Mouse (Mus musculus) MEL (cell line): ENCODE measurements at regions not wholly inside any gene's neighbourhood (a gene's known extent, or its start where the extent isn't known, plus 50 kb on each side); places are given as distances from the start of the nearest gene placed in this dataset.

ENCODE experiments used
- CTCF ChIP-seq, 3 experiments: IDR thresholded peaks in 2 of 3; conservative IDR thresholded peaks in 1 of 3; 2 replicates each; pipeline ENCODE4 v1.5.1; 2011 to 2012; ENCODE audit warnings: low read length in 3 of 3, low read depth in 2 of 3, mild to moderate bottlenecking in 2 of 3, improper control_type of control experiment in 1 of 3, inconsistent platforms in 1 of 3, mixed read lengths in 1 of 3, moderate library complexity in 1 of 3; ENCODE audit not compliant: control insufficient read depth in 1 of 3, insufficient read depth in 1 of 3, poor library complexity in 1 of 3, severe bottlenecking in 1 of 3
- E2F4 ChIP-seq: IDR thresholded peaks from 2 replicates; pipeline ENCODE4 v1.6.1; 2011; ENCODE audit warnings: low read depth, low read length, improper control_type of control experiment, borderline replicate concordance
- MAZ ChIP-seq: IDR thresholded peaks from 2 replicates; pipeline ENCODE4 v1.6.1; 2012; ENCODE audit warnings: low read depth, mild to moderate bottlenecking, inconsistent platforms, low read length, improper control_type of control experiment
- POLR2A ChIP-seq, 2 experiments: IDR thresholded peaks; 2 replicates each; pipeline ENCODE4 v1.6.1; 2011 to 2012; ENCODE audit warnings: low read length in 2 of 2, mild to moderate bottlenecking in 2 of 2, control low read depth in 1 of 2, improper control_type of control experiment in 1 of 2, low read depth in 1 of 2, moderate library complexity in 1 of 2; ENCODE audit not compliant: control insufficient read depth in 1 of 2, insufficient read depth in 1 of 2, poor library complexity in 1 of 2
- RAD21 ChIP-seq: IDR thresholded peaks from 2 replicates; pipeline ENCODE4 v1.6.1; 2011; ENCODE audit warnings: mild to moderate bottlenecking, low read depth, low read length, improper control_type of control experiment
- SMC3 ChIP-seq: IDR thresholded peaks from 2 replicates; pipeline ENCODE4 v1.6.1; 2011; ENCODE audit warnings: low read depth, low read length, improper control_type of control experiment
- USF1 ChIP-seq: IDR thresholded peaks from 2 replicates; pipeline ENCODE4 v1.6.1; 2014; ENCODE audit warnings: low read depth, mild to moderate bottlenecking, inconsistent platforms, low read length, improper control_type of control experiment, moderate library complexity

- no peak for TF ChIP-seq CTCF (IDR thresholded peaks at IDR 0.05 in 2 of 3, conservative IDR thresholded peaks at IDR 0.05 in 1 of 3; ENCODE audit: control insufficient read depth in 1 of 3, insufficient read depth in 1 of 3, low read depth in 2 of 3, low read length in 3 of 3, poor library complexity in 1 of 3, severe bottlenecking in 1 of 3)
- TF ChIP-seq USF1, result no peak
- no peak for TF ChIP-seq SMC3
- TF ChIP-seq RAD21, result no peak
- no peak for TF ChIP-seq E2F4
- TF ChIP-seq MAZ, result no peak
- TF ChIP-seq POLR2A (IDR thresholded peaks at IDR 0.05; ENCODE audit: control insufficient read depth in 1 of 2, insufficient read depth in 1 of 2, low read depth in 1 of 2, low read length in 2 of 2, poor library complexity in 1 of 2), result no peak
These were observed 95.2 kb upstream of the Ngf start for GRCm38 (mm10) chr3:102374381-102375060.
